Mouse (Mus musculus): ENCODE data around the gene Rpgr.

DNA sequence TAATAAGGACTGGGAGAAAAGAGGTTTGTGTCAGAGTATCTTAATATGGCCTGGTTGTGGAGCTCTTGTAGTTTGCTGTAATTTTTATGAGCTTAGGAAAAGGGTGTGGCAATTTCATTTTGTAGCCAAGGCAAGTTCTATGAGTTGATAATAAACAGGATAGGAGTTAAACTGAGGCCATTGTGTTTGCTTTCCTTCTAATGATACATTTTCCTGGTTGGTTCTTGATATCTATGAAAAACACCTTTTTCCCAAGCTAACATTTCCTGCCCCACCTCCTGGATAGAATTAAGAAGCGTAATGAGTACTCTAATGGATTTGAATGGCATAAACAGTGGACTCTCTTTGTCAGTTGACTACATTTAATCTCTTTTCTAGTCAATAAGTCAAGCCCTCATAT lies 41.1 kb upstream of the Rpgr start:
- no peak for TF ChIP-seq MAX (IDR thresholded peaks at IDR 0.05; ENCODE audit: low read depth)
- no peak for TF ChIP-seq MYOD1 (IDR thresholded peaks at IDR 0.05; ENCODE audit: control insufficient read depth in 1 of 3, insufficient read length in 2 of 3, low read depth in 2 of 3)
- no peak for TF ChIP-seq MYOG (IDR thresholded peaks at IDR 0.05; ENCODE audit: control insufficient read depth in 1 of 3, insufficient read depth in 1 of 3, insufficient read length in 2 of 3, low read depth in 2 of 3)
- TF ChIP-seq POLR2A (IDR thresholded peaks at IDR 0.05; ENCODE audit: insufficient read length, low read depth) = no peak
- TF ChIP-seq REST (IDR thresholded peaks at IDR 0.05; ENCODE audit: insufficient read depth, insufficient read length) = no peak
- no peak for TF ChIP-seq CEBPB (IDR thresholded peaks at IDR 0.05; ENCODE audit: insufficient read depth, poor library complexity, severe bottlenecking)
- TF ChIP-seq USF1 (IDR thresholded peaks at IDR 0.05; ENCODE audit: low read depth) = no peak
- TF ChIP-seq TCF12 (IDR thresholded peaks at IDR 0.05; ENCODE audit: insufficient read depth, poor library complexity, severe bottlenecking) = no peak
- TF ChIP-seq POLR2AphosphoS2 (IDR thresholded peaks at IDR 0.05; ENCODE audit: insufficient read length, low read depth) = no peak
- no peak for TF ChIP-seq SRF (IDR thresholded peaks at IDR 0.05; ENCODE audit: control insufficient read depth, insufficient read length, low read depth)
- no peak for TF ChIP-seq E2F4 (IDR thresholded peaks at IDR 0.05; ENCODE audit: insufficient read depth)

All from myocyte (in vitro differentiated cells).